Mouse (Mus musculus) heart, embryonic 15.5 days (tissue): ENCODE results near the gene Nphp1. TPM values are rescaled to one million over a fixed set of nuclear protein-coding genes. Genes with fewer than 3 reads are reported as not detected.

Source experiments
- ATAC-seq: fragments of 200-750 bp; cut with Nextera tagmentation; replicated peaks from 2 replicates; pipeline ENCODE4 v1.8.0; 2017; ENCODE audit warnings: low read depth, moderate TSS enrichment; ENCODE audit not compliant: insufficient number of reproducible peaks, insufficient read depth, low FRiP score
- H3K27ac ChIP-seq: fragments of 300-500 bp; sonication (generic); 2 replicates; pipeline ENCODE4 v1.5.1; 2015; ENCODE audit warnings: mild to moderate bottlenecking, inconsistent platforms
- H3K27me3 ChIP-seq: fragments of 300-500 bp; sonication (generic); 2 replicates; pipeline ENCODE4 v1.6.1; 2015; ENCODE audit warnings: inconsistent platforms
- H3K36me3 ChIP-seq: fragments of 300-500 bp; sonication (generic); 2 replicates; pipeline ENCODE4 v1.6.1; 2015; ENCODE audit warnings: mild to moderate bottlenecking, inconsistent platforms
- H3K4me1 ChIP-seq: fragments of 300-500 bp; sonication (generic); replicated peaks from 2 replicates; pipeline ENCODE4 v1.6.1; 2015; ENCODE audit warnings: inconsistent platforms
- H3K4me2 ChIP-seq: fragments of 300-500 bp; sonication (generic); 2 replicates; pipeline ENCODE4 v1.6.1; 2015; ENCODE audit warnings: inconsistent platforms, mild to moderate bottlenecking, moderate library complexity
- H3K4me3 ChIP-seq: fragments of 300-500 bp; sonication (generic); 2 replicates; pipeline ENCODE4 v1.5.1; 2015; ENCODE audit warnings: mild to moderate bottlenecking, inconsistent platforms
- H3K9ac ChIP-seq: fragments of 300-500 bp; sonication (generic); 2 replicates; pipeline ENCODE4 v1.6.1; 2015; ENCODE audit warnings: mild to moderate bottlenecking, inconsistent platforms
- H3K9me3 ChIP-seq: fragments of 300-500 bp; sonication (generic); replicated peaks from 2 replicates; pipeline ENCODE4 v1.6.1; 2016; ENCODE audit warnings: inconsistent platforms
- WGBS: fragments of 180-500 bp; shearing (Covaris S2); methylation state at CpG from one replicate; pipeline ENCODE4 v1.1.7; 2015; ENCODE audit warnings: mixed read lengths; 5-methylcytosine and 5-hydroxymethylcytosine counted together
- polyA plus RNA-seq: library from polyadenylated mRNA; unstranded; fragments of >200 nt; fragmentation: Nextera tagmentation; extraction: Ambion mirVana; gene quantifications from 2 replicates; pipeline ENCODE4 v1.2.1, GENCODE M21; 2015

Nphp1 gene
- 19.6 and 20.0 TPM in 2 replicates for polyA plus RNA-seq

DNA sequence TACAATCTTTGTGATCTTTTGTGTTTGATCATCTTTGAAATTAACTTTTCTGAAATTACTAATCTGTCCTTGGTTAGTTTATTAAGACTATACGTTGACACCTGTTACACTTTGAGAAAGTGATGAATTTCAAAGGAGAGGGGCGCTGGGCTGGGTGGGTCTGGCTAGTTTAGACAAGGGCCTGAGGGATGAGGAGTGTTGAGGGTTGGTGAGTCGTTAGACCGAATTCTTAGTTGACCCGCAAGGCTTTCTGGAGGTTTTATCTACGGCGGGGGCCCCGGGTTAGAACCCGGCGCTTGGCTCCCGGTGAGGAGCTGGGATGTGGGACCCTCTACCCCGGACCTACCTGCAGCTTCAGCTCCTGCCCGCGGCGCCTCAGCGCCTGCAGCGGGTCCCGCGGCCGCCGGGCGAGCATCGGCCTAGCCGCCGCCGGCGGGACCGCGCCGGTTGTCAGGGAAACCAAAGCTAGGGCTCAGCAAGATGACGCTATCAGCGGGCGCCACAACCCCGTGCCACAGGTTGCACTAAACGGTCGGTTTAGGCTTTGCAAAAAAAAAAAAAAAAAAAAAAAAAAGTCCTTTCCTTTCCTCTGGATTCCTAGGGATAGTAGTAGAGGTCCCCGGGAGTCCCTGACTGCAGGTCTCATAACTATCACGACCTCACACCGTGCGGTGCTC, at the start of gene Nphp1:
Nphp1 (minus strand) TSS at position 458 of the 677 bp plus-strand sequence.
- Histone ChIP-seq H3K9ac (peak within 1 kb of the TSS; percentile 78), H3K27me3 (no peaks in the 10 kb centered on the region), H3K36me3 (no peaks in the 10 kb centered on the region), H3K4me1 (peaks cover 21% of the 10 kb centered on the region), H3K4me2 (peak within 1 kb of the TSS; percentile 83), H3K9me3 (no peaks in the 10 kb centered on the region), H3K27ac (peak within 1 kb of the TSS; percentile 52; the same call in 1 of the 2 replicates), H3K4me3 (peak within 1 kb of the TSS; percentile 81)
- peak; percentile 71 for ATAC-seq
- WGBS, result under 1% methylated on average over 40 of the region's 40 CpGs

DNA sequence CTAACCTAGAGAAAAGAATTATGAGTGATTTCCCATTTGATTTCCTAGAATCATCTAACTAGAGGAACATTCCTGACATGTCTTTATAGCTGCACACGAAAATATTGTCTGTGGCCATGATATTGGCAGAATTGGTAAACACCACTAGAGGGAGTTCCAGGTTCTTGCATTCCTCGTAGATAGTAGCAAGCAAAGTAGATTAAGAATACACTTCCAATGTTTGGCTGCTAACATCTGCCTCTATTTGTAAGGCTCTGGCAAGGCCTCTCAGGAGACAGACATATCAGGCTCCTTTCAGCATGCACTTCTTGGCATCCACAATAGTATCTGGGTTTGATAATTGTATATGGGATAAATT, 44.1 kb upstream of the Nphp1 start:
- Histone ChIP-seq H3K9ac (no peak overlapping the region), H3K9me3 (no peaks in the 10 kb centered on the region), H3K27me3 (peaks cover 23% of the 10 kb centered on the region), H3K4me2 (no peak overlapping the region), H3K4me1 (peaks cover 11% of the 10 kb centered on the region), H3K36me3 (no peaks in the 10 kb centered on the region), H3K27ac (no peak overlapping the region), H3K4me3 (no peak overlapping the region)
- no peak for ATAC-seq
- WGBS, result 19% methylated on average over 2 of the region's 2 CpGs

DNA sequence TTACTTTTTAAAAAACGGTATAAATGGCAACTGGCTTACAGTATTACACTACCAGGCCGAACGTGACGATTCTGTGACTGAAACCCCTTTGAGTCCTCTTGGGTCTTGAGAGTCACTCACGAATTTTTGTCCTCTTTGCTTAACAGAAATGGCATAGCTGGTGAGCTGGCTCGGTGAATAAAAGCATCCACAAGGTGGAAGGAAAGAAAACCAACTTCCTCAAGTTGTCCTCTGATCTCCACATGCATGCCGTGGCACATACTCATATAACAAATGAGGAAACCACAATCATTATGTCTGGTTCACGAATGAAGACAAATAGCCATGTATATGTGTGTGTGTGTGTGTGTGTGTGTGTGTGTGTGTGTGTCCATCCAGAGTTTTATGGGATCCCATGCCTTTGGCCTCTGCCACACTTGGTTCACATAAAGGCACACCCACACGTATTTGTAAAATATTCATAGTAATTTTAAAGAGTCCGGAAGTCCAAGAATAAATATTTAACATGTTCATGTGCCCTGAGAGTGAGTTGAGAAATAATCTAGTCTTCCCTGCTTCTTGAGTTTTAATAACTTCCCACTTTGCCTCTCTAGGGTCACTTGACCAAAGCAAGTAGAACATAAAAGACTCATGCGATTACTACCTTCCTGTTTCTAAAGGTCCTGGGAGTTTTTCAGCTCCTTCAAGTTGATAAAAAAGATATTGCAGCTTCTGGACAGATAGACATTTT, 43.6 kb upstream of the Nphp1 start:
- H3K4me2 ChIP-seq, result peak overlapping the region; percentile 77
- no peak for ATAC-seq
- peaks cover 11% of the 10 kb centered on the region for H3K4me1 ChIP-seq
- H3K27me3 ChIP-seq, result peaks cover 17% of the 10 kb centered on the region
- 39% methylated on average over 11 of the region's 11 CpGs for WGBS
- 0 out of 2 replicates have a peak overlapping the region, but pooled peaks have one; percentile 6 for H3K9ac ChIP-seq
- H3K9me3 ChIP-seq, result no peaks in the 10 kb centered on the region
- H3K36me3 ChIP-seq, result peaks cover under 1% of the 10 kb centered on the region; the same call in 1 of the 2 replicates
- peak overlapping the region; percentile 71 for H3K4me3 ChIP-seq
- 0 out of 2 replicates have a peak overlapping the region, but pooled peaks have one; percentile 6 for H3K27ac ChIP-seq

DNA sequence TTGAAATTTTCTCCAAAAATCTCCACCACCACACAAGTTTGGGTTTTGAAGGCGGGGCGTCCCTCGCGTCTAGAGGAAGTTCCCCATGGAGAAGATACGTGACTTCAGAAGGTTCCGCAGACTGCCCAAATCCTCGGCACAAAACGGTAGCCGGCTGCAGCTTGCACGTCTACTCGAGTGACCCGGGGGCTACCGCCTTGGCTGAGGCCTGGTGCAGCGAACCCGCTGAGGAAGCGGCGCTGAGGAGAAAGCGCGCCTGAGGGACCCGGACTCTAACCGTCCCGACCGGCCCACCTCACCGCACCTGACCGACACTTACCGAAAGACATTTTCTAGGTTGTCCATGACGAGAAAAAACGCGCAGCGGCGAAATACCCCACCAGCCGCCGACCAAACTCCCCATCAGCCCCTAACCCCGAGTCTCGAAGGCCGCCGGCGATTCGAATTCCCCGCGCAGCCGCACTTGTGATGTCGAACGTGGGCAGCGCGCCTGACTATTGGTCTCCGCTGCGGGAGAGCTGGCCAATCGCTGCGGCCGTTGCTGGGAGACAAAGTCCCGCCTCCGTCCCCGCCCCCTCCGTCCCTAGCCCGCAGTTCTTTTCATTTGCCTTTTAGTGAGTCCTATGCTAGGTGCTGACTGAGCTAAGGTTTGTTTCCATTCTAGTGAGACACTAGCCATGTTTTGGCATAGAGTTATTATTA, 42.9 kb upstream of the Nphp1 start, which contains the start of gene Bub1:
Bub1 (minus strand) TSS at position 465 of the 702 bp plus-strand sequence.
- peak; percentile 95 for ATAC-seq
- H3K4me1 ChIP-seq, result peaks cover 11% of the 10 kb centered on the region
- no peaks in the 10 kb centered on the region for H3K9me3 ChIP-seq
- H3K36me3 ChIP-seq, result peaks cover 6% of the 10 kb centered on the region; the same call in 1 of the 2 replicates
- peaks cover 13% of the 10 kb centered on the region; the same call in 1 of the 2 replicates for H3K27me3 ChIP-seq
- 0 out of 2 replicates have a peak within 1 kb of the TSS, but pooled peaks have one; percentile 6 for H3K27ac ChIP-seq
- WGBS, result under 1% methylated on average over 56 of the region's 56 CpGs
- H3K4me3 ChIP-seq, result peak within 1 kb of the TSS; percentile 71
- H3K9ac ChIP-seq, result peak within 1 kb of the TSS; percentile 43
- H3K4me2 ChIP-seq, result peak within 1 kb of the TSS; percentile 77

DNA sequence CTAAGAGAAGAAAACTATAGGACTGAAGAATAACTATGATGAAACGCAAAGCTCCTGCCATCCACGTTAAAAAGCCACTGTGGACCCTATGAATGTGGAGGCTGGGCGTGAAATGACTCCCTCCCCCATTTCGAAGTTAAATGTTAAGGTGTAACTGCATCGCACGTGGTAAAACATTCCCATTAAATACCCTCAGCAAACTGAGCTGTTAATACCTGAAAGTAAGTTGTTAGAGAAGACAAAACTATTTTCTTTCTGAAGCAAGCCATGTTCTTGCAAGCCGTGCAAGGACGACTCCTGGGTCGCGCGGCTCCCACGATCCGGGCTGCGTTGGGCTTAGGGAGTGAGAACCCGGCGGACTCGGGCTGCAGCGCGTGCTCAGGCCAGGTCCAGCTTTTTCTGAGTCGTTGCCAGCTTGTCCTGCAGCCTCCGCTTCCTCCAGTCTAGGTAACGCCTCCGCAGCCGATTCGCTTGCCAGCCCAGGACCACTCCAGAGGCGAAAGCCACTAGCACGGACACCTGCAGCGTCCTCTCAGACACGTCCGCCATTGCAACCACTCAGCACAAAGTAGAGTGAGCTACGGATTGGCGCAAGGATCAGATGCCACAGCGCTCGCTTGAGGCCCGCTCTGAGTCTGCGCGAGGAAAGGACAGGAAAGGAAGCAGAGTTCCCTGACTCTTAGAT, 3.4 kb upstream of the Nphp1 start, which contains the start of gene Mtln:
Mtln (minus strand) TSS at position 570 of the 685 bp plus-strand sequence.
- H3K27me3 ChIP-seq, result no peaks in the 10 kb centered on the region
- H3K4me2 ChIP-seq, result peak within 1 kb of the TSS; percentile 70
- H3K36me3 ChIP-seq, result no peaks in the 10 kb centered on the region
- H3K27ac ChIP-seq, result peak within 1 kb of the TSS; percentile 83
- under 1% methylated on average over 37 of the region's 37 CpGs for WGBS
- H3K4me1 ChIP-seq, result peaks cover 21% of the 10 kb centered on the region
- H3K4me3 ChIP-seq, result peak within 1 kb of the TSS; percentile 63
- H3K9ac ChIP-seq, result peak within 1 kb of the TSS; percentile 63
- no peaks in the 10 kb centered on the region for H3K9me3 ChIP-seq
- peak; percentile 94 for ATAC-seq

DNA sequence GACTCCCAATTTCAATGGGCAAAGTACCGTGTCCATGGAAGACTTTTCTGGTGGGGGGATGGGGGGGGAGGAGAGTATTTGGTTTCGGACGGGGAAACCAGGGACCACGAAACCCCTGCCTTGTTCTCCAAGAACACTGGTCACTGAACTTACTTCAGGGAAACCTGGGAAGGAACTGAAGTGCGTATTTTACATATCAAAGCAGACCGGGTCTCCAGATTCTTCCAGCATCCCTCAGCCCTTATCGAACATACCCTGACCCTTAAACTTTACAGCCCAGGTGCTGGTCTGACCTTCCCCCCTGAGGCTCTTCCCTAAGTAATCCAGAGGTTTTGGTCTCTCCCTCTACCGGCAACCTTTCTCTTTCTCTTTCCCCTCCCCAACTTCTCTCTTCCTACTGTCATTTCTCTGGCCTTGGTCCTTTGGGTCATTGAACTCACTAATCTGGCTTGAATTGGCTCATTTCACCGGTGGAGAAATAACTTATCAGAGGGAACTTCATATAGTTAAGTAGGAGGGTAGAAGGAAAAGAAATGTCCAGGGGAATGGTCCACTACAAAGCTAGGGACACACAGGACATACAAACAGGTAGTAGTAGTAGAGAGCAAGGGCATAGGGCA, 1.1 kb upstream of the Nphp1 start:
- H3K4me1 ChIP-seq, result peaks cover 21% of the 10 kb centered on the region
- peak overlapping the region; percentile 83 for H3K4me2 ChIP-seq
- H3K27me3 ChIP-seq, result no peaks in the 10 kb centered on the region
- H3K27ac ChIP-seq, result no peak overlapping the region
- H3K9me3 ChIP-seq, result no peaks in the 10 kb centered on the region
- no peak for ATAC-seq
- no peak overlapping the region for H3K9ac ChIP-seq
- 28% methylated on average over 9 of the region's 9 CpGs for WGBS
- peak overlapping the region; percentile 81 for H3K4me3 ChIP-seq
- no peaks in the 10 kb centered on the region for H3K36me3 ChIP-seq

DNA sequence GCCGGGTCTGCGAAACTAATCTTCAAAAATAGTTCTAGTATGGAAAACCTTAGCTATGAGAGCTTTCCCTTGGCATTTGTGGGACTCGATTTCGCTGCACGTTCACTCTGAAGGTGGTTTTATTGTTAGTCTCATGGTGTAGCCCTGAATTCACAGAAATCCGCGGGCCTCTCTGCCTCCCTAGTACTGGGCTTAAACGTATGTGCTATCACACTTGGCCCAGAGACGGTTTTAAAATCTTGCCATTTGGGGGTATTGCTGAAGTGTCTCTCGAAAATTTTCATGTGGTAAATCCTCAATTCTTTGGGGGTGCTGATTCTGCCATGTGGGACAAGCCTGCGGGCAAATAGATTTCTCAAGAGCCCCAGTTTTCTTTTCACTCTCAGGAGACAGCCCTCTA, 441 bp upstream of the Nphp1 start:
- Histone ChIP-seq H3K27me3 (no peaks in the 10 kb centered on the region), H3K4me3 (peak overlapping the region; percentile 81), H3K4me1 (peaks cover 21% of the 10 kb centered on the region), H3K4me2 (peak overlapping the region; percentile 83), H3K27ac (peak overlapping the region; percentile 52; the same call in 1 of the 2 replicates), H3K9ac (peak overlapping the region; percentile 78), H3K9me3 (no peaks in the 10 kb centered on the region), H3K36me3 (no peaks in the 10 kb centered on the region)
- WGBS, result 5% methylated on average over 11 of the region's 11 CpGs
- ATAC-seq, result no peak

DNA sequence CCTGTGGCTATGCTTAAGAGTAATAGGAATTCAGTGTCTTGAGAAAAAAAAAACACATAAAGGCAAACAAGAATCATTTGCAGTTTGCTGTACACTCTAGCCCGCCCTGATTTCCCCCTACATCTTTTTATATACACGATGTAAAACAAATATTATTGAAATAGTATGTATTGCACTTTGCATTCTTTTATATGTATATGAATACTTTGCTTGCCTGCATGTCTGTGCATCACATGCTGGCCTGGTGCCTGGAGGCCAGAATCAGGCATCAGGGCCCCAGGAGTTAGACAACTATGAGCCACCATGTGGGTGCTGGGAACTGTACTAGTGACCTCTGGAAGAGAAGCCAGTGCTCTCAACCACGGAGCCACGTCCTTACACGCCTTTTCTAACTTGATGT, 1.5 kb downstream of the Nphp1 start:
- H3K36me3 ChIP-seq, result no peaks in the 10 kb centered on the region
- no peak overlapping the region for H3K9ac ChIP-seq
- 87% methylated on average over 5 of the region's 5 CpGs for WGBS
- peaks cover 21% of the 10 kb centered on the region for H3K4me1 ChIP-seq
- no peaks in the 10 kb centered on the region for H3K9me3 ChIP-seq
- H3K27me3 ChIP-seq, result no peaks in the 10 kb centered on the region
- no peak overlapping the region for H3K27ac ChIP-seq
- H3K4me3 ChIP-seq, result no peak overlapping the region
- H3K4me2 ChIP-seq, result no peak overlapping the region
- no peak for ATAC-seq

DNA sequence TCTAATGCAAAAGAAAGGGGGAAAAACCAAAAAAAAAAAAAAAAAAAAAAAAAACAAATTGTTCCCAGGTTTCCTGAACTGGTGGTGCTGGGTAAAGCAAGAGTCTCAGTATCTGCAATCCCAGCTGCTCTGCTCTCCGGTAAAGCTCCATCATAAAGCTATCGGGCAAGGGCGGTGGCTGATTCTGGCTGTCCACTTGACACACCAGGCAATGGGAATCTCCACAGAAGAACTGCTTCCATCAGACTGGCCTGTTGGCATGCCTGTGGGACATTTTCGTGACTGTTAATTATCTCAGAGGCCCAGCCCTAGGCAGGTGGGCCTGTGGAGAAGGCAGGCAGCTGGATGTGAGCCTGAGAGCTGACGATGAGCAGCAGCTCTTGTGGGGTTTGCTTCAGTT, 10.2 kb downstream of the Nphp1 start:
- no peaks in the 10 kb centered on the region for H3K27me3 ChIP-seq
- no peak overlapping the region for H3K4me2 ChIP-seq
- H3K27ac ChIP-seq, result no peak overlapping the region
- no peaks in the 10 kb centered on the region for H3K4me1 ChIP-seq
- H3K9ac ChIP-seq, result no peak overlapping the region
- peaks cover 2% of the 10 kb centered on the region; the same call in 1 of the 2 replicates for H3K36me3 ChIP-seq
- no peaks in the 10 kb centered on the region for H3K9me3 ChIP-seq
- no peak for ATAC-seq
- WGBS, result 80% methylated on average over 5 of the region's 5 CpGs
- H3K4me3 ChIP-seq, result no peak overlapping the region

DNA sequence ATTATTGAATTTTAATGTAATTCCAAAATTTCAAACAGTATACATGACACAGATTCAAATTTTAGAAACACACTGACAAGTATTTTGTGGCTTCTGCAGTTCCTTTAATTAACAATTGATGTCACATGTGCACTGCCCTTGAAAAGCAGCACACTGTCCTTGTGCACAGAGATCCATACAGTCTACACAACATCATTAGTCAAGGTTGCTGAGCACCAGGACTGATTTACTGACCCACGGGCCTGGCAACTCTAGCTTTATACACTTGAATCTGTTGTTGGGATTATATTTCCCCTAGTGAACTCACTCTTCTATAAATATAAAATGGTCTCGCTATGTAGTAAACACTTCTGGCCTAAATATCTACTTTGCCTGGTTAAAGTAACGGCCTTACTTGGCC, 13.7 kb downstream of the Nphp1 start:
- no peak for ATAC-seq
- Histone ChIP-seq H3K27ac (no peak overlapping the region), H3K4me2 (no peak overlapping the region), H3K9me3 (no peaks in the 10 kb centered on the region), H3K9ac (no peak overlapping the region), H3K27me3 (no peaks in the 10 kb centered on the region), H3K36me3 (peaks cover 2% of the 10 kb centered on the region; the same call in 1 of the 2 replicates), H3K4me1 (no peaks in the 10 kb centered on the region), H3K4me3 (no peak overlapping the region)
- 71% methylated on average over 3 of the region's 3 CpGs for WGBS
